Mouse (Mus musculus) ES-Bruce4 (cell line): ENCODE measurements at regions not wholly inside any gene's neighbourhood (a gene's known extent, or its start where the extent isn't known, plus 50 kb on each side); places are given as distances from the start of the nearest gene placed in this dataset.

ENCODE experiments used
- CTCF ChIP-seq: IDR thresholded peaks from one replicate; pipeline ENCODE4 v1.8.1; 2011; ENCODE audit warnings: low read depth, low read length
- EP300 ChIP-seq: IDR thresholded peaks from 2 replicates; pipeline ENCODE4 v1.6.1; 2011; ENCODE audit warnings: low read depth, low read length; ENCODE audit not compliant: insufficient read depth

DNA sequence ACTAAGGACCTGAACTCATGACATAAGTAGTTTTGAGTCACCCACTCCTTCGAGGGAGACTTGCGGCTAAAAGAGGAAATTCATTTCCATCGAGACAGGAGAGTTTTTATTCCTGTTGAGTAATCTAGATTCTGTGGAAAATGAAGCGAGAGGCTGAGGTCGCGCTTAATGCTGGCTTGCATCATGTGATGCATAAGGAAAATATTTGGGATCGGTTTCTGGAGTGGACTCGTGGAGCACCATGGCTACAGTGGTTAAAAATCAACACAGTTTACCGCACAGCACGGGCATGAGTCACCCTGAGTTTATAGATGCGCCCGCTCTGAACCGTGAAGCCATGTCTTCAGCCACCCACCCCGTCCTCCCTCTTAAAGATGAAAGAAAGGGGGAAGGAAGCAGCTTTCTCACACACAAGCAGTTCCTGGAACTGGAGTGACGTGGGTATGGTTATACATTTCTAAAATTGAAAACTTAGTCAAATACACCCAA, 70.3 kb upstream of the 1700021F07Rik start:
- TF ChIP-seq CTCF = no peak
- TF ChIP-seq EP300 = no peak
